Mouse (Mus musculus): ENCODE data around the gene Med27. TPM values are rescaled to one million over a fixed set of nuclear protein-coding genes. Genes with fewer than 3 reads are reported as not detected.
"Not testable (repeated sequence)": the region's sequence is repeated elsewhere in the genome, so short reads cannot be mapped to it uniquely, and the experiment has no call there.

Gene Med27
- polyA plus RNA-seq, 1 experiment from 2014 or later, result 65.3 TPM

DNA sequence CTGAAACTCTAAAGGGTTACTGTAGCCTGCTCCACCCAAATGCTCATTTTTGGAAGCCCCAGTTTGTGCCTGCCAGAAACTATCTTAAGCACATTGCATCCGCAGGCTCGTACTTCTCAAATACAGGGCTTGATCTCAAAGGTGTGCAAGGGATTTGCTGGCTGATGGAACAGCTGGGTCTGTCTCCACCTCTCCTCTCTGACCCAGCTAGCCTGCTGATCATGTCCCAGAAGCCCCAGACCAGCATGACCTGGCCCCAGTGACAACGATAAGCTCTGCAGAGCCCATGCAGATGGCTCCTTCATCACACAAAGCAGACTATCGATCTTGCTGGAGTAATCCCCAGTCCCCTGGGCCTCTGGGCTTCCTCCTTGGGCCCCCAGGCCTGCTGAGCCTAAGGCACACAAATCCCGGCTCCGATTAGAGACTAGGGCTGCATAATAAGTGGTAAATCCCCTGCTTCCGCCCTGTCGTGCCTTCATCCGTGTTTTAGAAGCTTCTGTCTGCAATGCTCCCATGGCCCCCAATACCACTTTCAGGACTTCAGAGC is 170.1 kb downstream of the Med27 start:
- ATAC-seq (ENCODE audit: low FRiP score), result no peak
- H3K4me3 ChIP-seq, result no peak overlapping the region
- H3K27me3 ChIP-seq, result peaks cover 3% of the 10 kb centered on the region; the same call in 1 of the 2 replicates

GRCm38 (mm10) chr2:29519402-29519801 is 172.8 kb downstream of the Med27 start:
- Histone ChIP-seq H3K4me2 (replicated peaks) (no peak overlapping the region), H3K4me1 (peaks cover 40% of the 10 kb centered on the region), H3K27me3 (peaks cover 3% of the 10 kb centered on the region; the same call in 1 of the 2 replicates), H3K27ac (no peak overlapping the region), H3K9me3 (replicated peaks) (no peaks in the 10 kb centered on the region), H3K9ac (no peak overlapping the region), H3K4me3 (no peak overlapping the region), H3K36me3 (no peaks in the 10 kb centered on the region)
- ATAC-seq (ENCODE audit: low FRiP score), result no peak
- WGBS, result 36% methylated on average over 3 of the region's 3 CpGs

More for the DNA sequence above, 170.1 kb downstream of the Med27 start:
- Histone ChIP-seq H3K36me3 (no peaks in the 10 kb centered on the region), H3K9ac (peak overlapping the region; percentile 38; the same call in 1 of the 2 replicates), H3K4me2 (replicated peaks) (no peak overlapping the region), H3K9me3 (replicated peaks) (no peaks in the 10 kb centered on the region), H3K27ac (no peak overlapping the region), H3K4me1 (peaks cover 47% of the 10 kb centered on the region)
- WGBS, result 27% methylated on average over 9 of the region's 9 CpGs

GRCm38 (mm10) chr2:29520206-29520605 is 173.6 kb downstream of the Med27 start:
- 86% methylated on average over 6 of the region's 6 CpGs for WGBS
- Histone ChIP-seq H3K4me1 (peaks cover 46% of the 10 kb centered on the region), H3K9ac (no peak overlapping the region), H3K9me3 (replicated peaks) (no peaks in the 10 kb centered on the region), H3K27ac (no peak overlapping the region), H3K4me3 (no peak overlapping the region), H3K27me3 (peaks cover 3% of the 10 kb centered on the region; the same call in 1 of the 2 replicates), H3K4me2 (replicated peaks) (no peak overlapping the region), H3K36me3 (no peaks in the 10 kb centered on the region)
- no peak for ATAC-seq (ENCODE audit: low FRiP score)

- Histone ChIP-seq H3K36me3 (no peaks in the 10 kb centered on the region), H3K4me2 (replicated peaks) (no peak overlapping the region), H3K9me3 (replicated peaks) (no peaks in the 10 kb centered on the region), H3K27me3 (peaks cover 3% of the 10 kb centered on the region; the same call in 1 of the 2 replicates), H3K9ac (no peak overlapping the region), H3K4me3 (no peak overlapping the region), H3K27ac (no peak overlapping the region), H3K4me1 (peaks cover 50% of the 10 kb centered on the region)
- ATAC-seq (ENCODE audit: low FRiP score), result no peak
- 79% methylated on average over 7 of the region's 7 CpGs for WGBS
These were observed 174.9 kb downstream of the Med27 start for GRCm38 (mm10) chr2:29521486-29521885.

DNA sequence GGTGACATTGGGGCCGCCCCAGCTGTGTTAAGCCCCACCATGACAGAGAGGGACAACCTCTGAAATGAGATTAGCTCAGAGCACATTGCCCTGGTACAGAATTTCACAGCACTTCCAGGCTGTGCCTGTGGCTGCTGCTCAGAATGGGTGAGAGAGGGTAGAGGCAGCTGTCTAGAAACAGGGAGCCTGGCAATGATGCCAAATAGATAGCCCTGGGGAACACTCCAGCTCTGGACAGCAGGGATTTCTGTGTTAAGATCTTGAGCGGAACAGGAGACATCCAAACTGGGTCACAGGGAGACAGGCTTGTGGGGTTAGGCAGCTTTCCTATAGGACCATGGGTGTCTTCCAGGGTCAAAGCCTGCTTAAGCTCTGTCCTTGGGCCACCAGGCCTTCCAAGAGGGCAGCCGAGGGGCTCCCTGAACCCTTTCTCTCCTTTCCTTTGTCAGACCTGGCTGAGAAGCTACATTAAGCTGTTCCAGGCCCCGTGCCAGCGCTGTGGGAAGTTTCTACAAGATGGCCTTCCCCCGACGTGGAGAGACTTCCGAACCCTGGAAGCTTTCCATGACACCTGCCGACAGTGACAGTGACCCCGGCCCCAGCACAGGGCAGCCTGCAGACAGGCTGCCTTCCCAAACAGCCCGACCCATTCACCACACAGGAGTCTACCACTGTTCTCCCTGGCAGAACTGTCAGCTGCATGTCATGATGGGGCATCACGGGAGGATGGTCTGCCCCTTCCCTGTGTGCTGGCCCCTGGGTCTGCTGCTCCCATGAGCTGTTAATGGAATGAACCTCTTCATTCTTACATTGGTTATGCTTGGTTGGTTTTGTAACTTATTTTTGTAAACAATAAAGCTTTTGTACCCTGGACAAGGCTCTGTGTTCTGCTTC is 177.5 kb downstream of the Med27 start:
- no peak overlapping the region for H3K4me2 ChIP-seq (replicated peaks)
- peak overlapping the region; percentile 41; the same call in 1 of the 2 replicates for H3K27ac ChIP-seq
- H3K9ac ChIP-seq, result no peak overlapping the region

GRCm38 (mm10) chr2:29525273-29525805 is 178.7 kb downstream of the Med27 start:
- no peak overlapping the region for H3K27ac ChIP-seq
- WGBS, result 48% methylated on average over 4 of the region's 4 CpGs
- H3K27me3 ChIP-seq, result no peaks in the 10 kb centered on the region
- H3K4me2 ChIP-seq (replicated peaks), result no peak overlapping the region
- no peak overlapping the region for H3K4me3 ChIP-seq
- H3K36me3 ChIP-seq, result no peaks in the 10 kb centered on the region
- H3K9ac ChIP-seq, result no peak overlapping the region
- no peaks in the 10 kb centered on the region for H3K9me3 ChIP-seq (replicated peaks)
- peaks cover 38% of the 10 kb centered on the region for H3K4me1 ChIP-seq
- ATAC-seq (ENCODE audit: low FRiP score), result no peak

More for the DNA sequence above, 177.5 kb downstream of the Med27 start:
- Histone ChIP-seq H3K4me3 (no peak overlapping the region), H3K4me1 (peaks cover 41% of the 10 kb centered on the region), H3K36me3 (no peaks in the 10 kb centered on the region), H3K9me3 (replicated peaks) (no peaks in the 10 kb centered on the region), H3K27me3 (no peaks in the 10 kb centered on the region)
- ATAC-seq (ENCODE audit: low FRiP score), result no peak
- WGBS, result 61% methylated on average over 12 of the region's 12 CpGs

- Histone ChIP-seq H3K4me3 (no peak overlapping the region), H3K4me2 (replicated peaks) (no peak overlapping the region), H3K9ac (no peak overlapping the region), H3K27me3 (no peaks in the 10 kb centered on the region), H3K36me3 (no peaks in the 10 kb centered on the region), H3K4me1 (peaks cover 38% of the 10 kb centered on the region), H3K9me3 (replicated peaks) (no peaks in the 10 kb centered on the region), H3K27ac (no peak overlapping the region)
- peak; percentile 68 for ATAC-seq (ENCODE audit: low FRiP score)
- 64% methylated on average over 14 of the region's 14 CpGs for WGBS
These were observed 179.6 kb downstream of the Med27 start for GRCm38 (mm10) chr2:29526266-29526665.

DNA sequence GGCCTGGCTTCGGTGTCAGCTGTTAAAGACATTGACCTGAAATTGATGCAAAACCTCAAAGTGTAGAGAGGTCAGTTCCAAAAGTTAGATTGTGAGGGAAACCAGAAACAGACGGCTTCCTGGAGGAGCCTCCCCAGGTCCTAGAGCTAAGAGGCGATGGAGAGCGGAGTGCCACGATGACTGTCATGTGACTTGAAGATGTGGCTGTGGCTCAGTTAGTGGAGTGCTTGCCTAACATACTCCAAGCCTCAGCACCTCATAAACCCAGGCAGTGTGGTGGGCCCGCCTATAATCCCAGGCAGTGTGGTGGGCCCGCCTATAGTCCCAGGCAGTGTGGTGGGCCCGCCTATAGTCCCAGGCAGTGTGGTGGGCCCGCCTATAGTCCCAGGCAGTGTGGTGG is 180.9 kb downstream of the Med27 start:
- not testable (repeated sequence) for H3K27ac ChIP-seq; H3K27me3 ChIP-seq; H3K36me3 ChIP-seq; H3K9me3 ChIP-seq (replicated peaks); ATAC-seq (ENCODE audit: low FRiP score); H3K4me3 ChIP-seq; H3K4me2 ChIP-seq (replicated peaks); H3K9ac ChIP-seq
- WGBS, result 92% methylated on average over 9 of the region's 9 CpGs
- H3K4me1 ChIP-seq, result peaks cover 38% of the 10 kb centered on the region

GRCm38 (mm10) chr2:29528811-29529210 is 182.2 kb downstream of the Med27 start:
- peaks cover 31% of the 10 kb centered on the region for H3K4me1 ChIP-seq
- no peak overlapping the region for H3K9ac ChIP-seq
- no peaks in the 10 kb centered on the region for H3K36me3 ChIP-seq
- no peak overlapping the region for H3K4me3 ChIP-seq
- 87% methylated on average over 5 of the region's 5 CpGs for WGBS
- H3K4me2 ChIP-seq (replicated peaks), result no peak overlapping the region
- ATAC-seq (ENCODE audit: low FRiP score), result no peak
- H3K9me3 ChIP-seq (replicated peaks), result no peaks in the 10 kb centered on the region
- H3K27ac ChIP-seq, result no peak overlapping the region
- no peaks in the 10 kb centered on the region for H3K27me3 ChIP-seq

GRCm38 (mm10) chr2:29529788-29530187 is 183.2 kb downstream of the Med27 start:
- not testable (repeated sequence) for ATAC-seq (ENCODE audit: low FRiP score); H3K4me2 ChIP-seq (replicated peaks); H3K27me3 ChIP-seq; H3K9ac ChIP-seq; H3K27ac ChIP-seq; H3K36me3 ChIP-seq; H3K4me3 ChIP-seq; H3K9me3 ChIP-seq (replicated peaks)
- 100% methylated on average over 2 of the region's 2 CpGs for whole genome bisulfite sequencing
- peaks cover 21% of the 10 kb centered on the region for H3K4me1 ChIP-seq

- H3K4me2 ChIP-seq (replicated peaks), result no peak overlapping the region
- H3K27ac ChIP-seq, result no peak overlapping the region
- no peak overlapping the region for H3K4me3 ChIP-seq
- H3K9ac ChIP-seq, result no peak overlapping the region
- no peaks in the 10 kb centered on the region for H3K9me3 ChIP-seq (replicated peaks)
- ATAC-seq (ENCODE audit: low FRiP score), result no peak
- WGBS, result 93% methylated on average over 3 of the region's 3 CpGs
- H3K4me1 ChIP-seq, result peaks cover 5% of the 10 kb centered on the region; the same call in 1 of the 2 replicates
- H3K36me3 ChIP-seq, result no peaks in the 10 kb centered on the region
- no peaks in the 10 kb centered on the region for H3K27me3 ChIP-seq
These were observed 185.6 kb downstream of the Med27 start for GRCm38 (mm10) chr2:29532173-29532572.

DNA sequence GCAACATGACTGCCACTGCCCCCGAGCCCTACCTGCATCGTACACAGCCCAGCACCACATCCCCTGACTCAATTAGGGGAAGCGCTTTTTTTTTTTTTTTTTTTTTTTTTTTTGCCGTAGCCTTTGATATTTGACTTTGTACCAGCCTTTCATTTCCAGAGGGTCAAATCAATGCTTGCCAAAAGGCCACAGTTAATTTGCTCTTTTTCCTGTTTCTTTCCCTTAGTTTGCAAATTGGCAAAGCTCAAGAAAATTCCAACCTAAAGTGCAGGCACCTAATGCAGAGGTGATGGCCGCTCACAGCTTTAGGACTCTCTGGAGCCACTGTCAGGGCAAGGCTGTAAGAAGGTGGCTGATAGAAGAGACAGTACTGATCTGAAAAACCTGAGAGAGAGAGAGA is 186.3 kb downstream of the Med27 start:
- Histone ChIP-seq H3K4me2 (replicated peaks) (no peak overlapping the region), H3K4me3 (no peak overlapping the region), H3K27me3 (no peaks in the 10 kb centered on the region), H3K36me3 (no peaks in the 10 kb centered on the region), H3K4me1 (0 out of 2 replicates have a peak, but pooled peaks cover 5% of the 10 kb centered on the region), H3K9ac (no peak overlapping the region), H3K27ac (no peak overlapping the region), H3K9me3 (replicated peaks) (no peaks in the 10 kb centered on the region)
- no peak for ATAC-seq (ENCODE audit: low FRiP score)
- 88% methylated on average over 5 of the region's 5 CpGs for WGBS

Measured in hindbrain, embryonic 12.5 days (tissue).